Mouse (Mus musculus) brain, embryonic 14.5 days (tissue): ENCODE measurements at regions not wholly inside any gene's neighbourhood (a gene's known extent, or its start where the extent isn't known, plus 50 kb on each side); places are given as distances from the start of the nearest gene placed in this dataset.

Source experiments
- DNase-seq: peaks from one replicate; pipeline ENCODE4 v3.0.0-alpha.2; 2011; ENCODE audit warnings: low read depth
- CTCF ChIP-seq: fragments of 200-500 bp; IDR thresholded peaks from 2 replicates; pipeline ENCODE4 v1.5.1; 2012; ENCODE audit warnings: inconsistent platforms, mild to moderate bottlenecking, moderate library complexity, borderline replicate concordance; ENCODE audit not compliant: insufficient read depth, insufficient read length; ENCODE audit errors: extremely low read depth
- POLR2A ChIP-seq: fragments of 200-500 bp; IDR thresholded peaks from 2 replicates; pipeline ENCODE4 v1.6.1; 2012; ENCODE audit warnings: mild to moderate bottlenecking, inconsistent platforms, borderline replicate concordance; ENCODE audit not compliant: poor library complexity, insufficient read depth, insufficient read length, severe bottlenecking; ENCODE audit errors: extremely low read depth

GRCm38 (mm10) chr19:48090393-48090792 lies 115.4 kb upstream of the Sorcs3 start:
- peak; percentile 31 for DNase-seq
- TF ChIP-seq POLR2A = no peak
- peak; percentile 57 for TF ChIP-seq CTCF

GRCm38 (mm10) chr19:48097363-48097762 lies 108.5 kb upstream of the Sorcs3 start:
- TF ChIP-seq CTCF = no peak
- TF ChIP-seq POLR2A = no peak
- peak; percentile 68 for DNase-seq

- DNase-seq = peak; percentile 63
- TF ChIP-seq POLR2A = no peak
Observed at GRCm38 (mm10) chr19:48097942-48098596, 107.8 kb upstream of the Sorcs3 start.

GRCm38 (mm10) chr19:48100991-48101390 lies 104.8 kb upstream of the Sorcs3 start:
- TF ChIP-seq POLR2A (no peak), CTCF (no peak)
- no peak for DNase-seq

GRCm38 (mm10) chr19:48115155-48115554 lies 90.7 kb upstream of the Sorcs3 start:
- TF ChIP-seq CTCF = no peak
- TF ChIP-seq POLR2A = no peak
- no peak for DNase-seq

- DNase-seq = peak; percentile 19
- TF ChIP-seq CTCF = no peak
- no peak for TF ChIP-seq POLR2A
Observed at GRCm38 (mm10) chr19:48115728-48116127, 90.1 kb upstream of the Sorcs3 start.

GRCm38 (mm10) chr19:48116689-48117088 lies 89.1 kb upstream of the Sorcs3 start:
- DNase-seq = no peak
- no peak for TF ChIP-seq POLR2A
- no peak for TF ChIP-seq CTCF

GRCm38 (mm10) chr19:48117646-48118045 lies 88.2 kb upstream of the Sorcs3 start:
- DNase-seq = peak; percentile 67
- TF ChIP-seq CTCF (no peak), POLR2A (no peak)

- no peak for TF ChIP-seq CTCF
- TF ChIP-seq POLR2A = no peak
- DNase-seq = no peak
Observed at GRCm38 (mm10) chr19:48122281-48122680, 83.5 kb upstream of the Sorcs3 start.

- TF ChIP-seq CTCF = no peak
- no peak for TF ChIP-seq POLR2A
- no peak for DNase-seq
Observed at GRCm38 (mm10) chr19:48123777-48124176, 82.0 kb upstream of the Sorcs3 start.

- DNase-seq = no peak
- TF ChIP-seq CTCF (no peak), POLR2A (no peak)
Observed at GRCm38 (mm10) chr19:48125731-48126130, 80.1 kb upstream of the Sorcs3 start.

- TF ChIP-seq CTCF (no peak), POLR2A (no peak)
- DNase-seq = peak; percentile 36
Observed at GRCm38 (mm10) chr19:48128089-48128488, 77.7 kb upstream of the Sorcs3 start.
